Mouse (Mus musculus) adrenal gland, postnatal 14 days (tissue): ENCODE measurements around the gene Krtap13. TPM values are rescaled to one million over a fixed set of nuclear protein-coding genes. Genes with fewer than 3 reads are reported as not detected.
A peak's percentile ranks its signal among the peaks of the same experiment; 100 is the strongest.
"Not testable (repeated sequence)": the region's sequence is repeated elsewhere in the genome, so short reads cannot be mapped to it uniquely, and the experiment has no call there.

Experiments
- DNase-seq: peaks from one replicate; pipeline ENCODE4 v3.0.0; 2021; ENCODE audit warnings: mixed read lengths
- long read RNA-seq, 2 experiments: library from polyadenylated mRNA; stranded (forward); transcript quantifications; one replicate each; pipeline ENCODE4 v2.0.0; 2021
- total RNA-seq: library from RNA; stranded (reverse); gene quantifications from 2 replicates; pipeline ENCODE4 v1.2.3, GENCODE M21; 2021

Gene Krtap13
- not detected in 2 replicates for total RNA-seq
- long read RNA-seq, experiment 1, result 0 reads
- long read RNA-seq, experiment 2, result 0 reads

- DNase-seq, result not testable (repeated sequence)
These were observed at the start of gene Krtap13 for GRCm38 (mm10) chr16:88751535-88751934. Gene Krtap13 (minus strand): TSS chr16:88751635.

- no peak for DNase-seq
These were observed 35.4 kb upstream of the Krtap13 start for GRCm38 (mm10) chr16:88786786-88787185.

- DNase-seq, result no peak
These were observed 26.2 kb upstream of the Krtap13 start, which contains the start of gene Gm5965 for GRCm38 (mm10) chr16:88777596-88777995. Gene Gm5965 (plus strand): TSS chr16:88777896.

GRCm38 (mm10) chr16:88774106-88774505, 22.7 kb upstream of the Krtap13 start, which contains the start of gene 2310057N15Rik:
Gene 2310057N15Rik (minus strand): TSS chr16:88774206.
- DNase-seq, result no peak

- DNase-seq, result not testable (repeated sequence)
These were observed 7.1 kb upstream of the Krtap13 start, which contains the start of gene 2310034C09Rik for GRCm38 (mm10) chr16:88758547-88758946. Gene 2310034C09Rik (plus strand): TSS chr16:88758847.

GRCm38 (mm10) chr16:88747943-88748342, 3.5 kb downstream of the Krtap13 start:
- no peak for DNase-seq

- DNase-seq, result no peak
These were observed 6.6 kb downstream of the Krtap13 start for GRCm38 (mm10) chr16:88744750-88745340.

GRCm38 (mm10) chr16:88735391-88735790, 16.0 kb downstream of the Krtap13 start:
- no peak for DNase-seq

GRCm38 (mm10) chr16:88728812-88729275, 22.6 kb downstream of the Krtap13 start, which contains the start of gene Krtap13-1:
Gene Krtap13-1 (plus strand): TSS chr16:88728862.
- no peak for DNase-seq

GRCm38 (mm10) chr16:88720031-88720430, 31.4 kb downstream of the Krtap13 start:
- no peak for DNase-seq

GRCm38 (mm10) chr16:88716549-88716948, 34.9 kb downstream of the Krtap13 start:
- DNase-seq, result no peak

GRCm38 (mm10) chr16:88711245-88711644, 40.2 kb downstream of the Krtap13 start:
- DNase-seq, result no peak

- peak; percentile 38 for DNase-seq
These were observed 40.7 kb downstream of the Krtap13 start for GRCm38 (mm10) chr16:88710757-88711156.

GRCm38 (mm10) chr16:88707496-88708012, 43.9 kb downstream of the Krtap13 start, which contains the start of gene 2310061N02Rik:
Gene 2310061N02Rik (minus strand): TSS chr16:88707962.
- DNase-seq, result no peak

- DNase-seq, result peak; percentile 8
These were observed 50.2 kb downstream of the Krtap13 start for GRCm38 (mm10) chr16:88701072-88701864.

Other genes with a start within 250 kb of the Krtap13 start
- not detected in 2 replicates for gene Cldn17, start 244.7 kb downstream of the Krtap13 start, total RNA-seq
- not detected in 2 replicates for gene Cldn8, start 188.5 kb downstream of the Krtap13 start, total RNA-seq
- gene Krtap24-1, start 139.4 kb downstream of the Krtap13 start, total RNA-seq, result not detected in 2 replicates
- not detected in 2 replicates for gene 2310079G19Rik, start 124.0 kb downstream of the Krtap13 start, total RNA-seq
- not detected in 2 replicates for gene Krtap26-1, start 103.8 kb downstream of the Krtap13 start, total RNA-seq
- not detected in 2 replicates for gene Krtap27-1, start 80.0 kb downstream of the Krtap13 start, total RNA-seq
- gene 2310061N02Rik, start 43.7 kb downstream of the Krtap13 start, total RNA-seq, result not detected in 2 replicates
- not detected in 2 replicates for gene Krtap13-1, start 22.8 kb downstream of the Krtap13 start, total RNA-seq
- not detected in 2 replicates for gene 2310034C09Rik, start 7.2 kb upstream of the Krtap13 start, total RNA-seq
- gene 2310057N15Rik, start 22.6 kb upstream of the Krtap13 start, total RNA-seq, result not detected in 2 replicates
- not detected in 2 replicates for gene Gm5965, start 26.3 kb upstream of the Krtap13 start, total RNA-seq
- not detected in 2 replicates for gene Gm20741, start 60.6 kb upstream of the Krtap13 start, total RNA-seq
- gene Krtap15, start 68.6 kb upstream of the Krtap13 start, total RNA-seq, result not detected in 2 replicates
- not detected in 2 replicates for gene Krtap14, start 74.5 kb upstream of the Krtap13 start, total RNA-seq
- gene Krtap19-1, start 117.8 kb upstream of the Krtap13 start, total RNA-seq, result not detected in 2 replicates
- gene Krtap19-2, start 122.6 kb upstream of the Krtap13 start, total RNA-seq, result not detected in 2 replicates
- gene Krtap19-3, start 126.4 kb upstream of the Krtap13 start, total RNA-seq, result not detected in 2 replicates
- not detected in 2 replicates for gene Krtap19-4, start 133.5 kb upstream of the Krtap13 start, total RNA-seq
- not detected in 2 replicates for gene Krtap19-5, start 144.8 kb upstream of the Krtap13 start, total RNA-seq
- gene Krtap19-9b, start 180.6 kb upstream of the Krtap13 start, total RNA-seq, result not detected in 2 replicates
- gene Krtap16-3, start 211.2 kb upstream of the Krtap13 start, total RNA-seq, result not detected in 2 replicates